Mouse (Mus musculus) thymus, adult 2 months (tissue): Measurements from ENCODE around the gene Bpifa1. TPM values are rescaled to one million over a fixed set of nuclear protein-coding genes. Genes with fewer than 3 reads are reported as not detected.

Experiments
- DNase-seq: peaks from one replicate; pipeline ENCODE4 v3.0.0; 2021
- H3K27ac ChIP-seq: fragments of 200-500 bp; 2 replicates; pipeline ENCODE4 v1.5.1; 2012; ENCODE audit warnings: low read length, control low read depth; ENCODE audit not compliant: control insufficient read depth, insufficient read depth
- H3K27me3 ChIP-seq: fragments of 200-500 bp; 2 replicates; pipeline ENCODE4 v1.6.1; 2012; ENCODE audit warnings: mild to moderate bottlenecking, low read length, moderate library complexity, mixed read lengths; ENCODE audit not compliant: control insufficient read depth, insufficient read depth
- H3K36me3 ChIP-seq: fragments of 200-500 bp; 2 replicates; pipeline ENCODE4 v1.6.1; 2012; ENCODE audit warnings: mild to moderate bottlenecking, low read length, moderate library complexity; ENCODE audit not compliant: control insufficient read depth, insufficient read depth
- H3K4me1 ChIP-seq: fragments of 200-500 bp; replicated peaks from 2 replicates; pipeline ENCODE4 v1.6.1; 2012; ENCODE audit warnings: low read length; ENCODE audit not compliant: control insufficient read depth, insufficient read depth
- H3K4me3 ChIP-seq: fragments of 200-500 bp; 2 replicates; pipeline ENCODE4 v1.5.1; 2012; ENCODE audit warnings: mild to moderate bottlenecking, low read length, control low read depth, moderate library complexity; ENCODE audit not compliant: control insufficient read depth, insufficient read depth
- CTCF ChIP-seq: fragments of 200-500 bp; IDR thresholded peaks from 2 replicates; pipeline ENCODE4 v1.5.1; 2012; ENCODE audit warnings: mild to moderate bottlenecking, control low read depth, low read length, moderate library complexity, borderline replicate concordance; ENCODE audit not compliant: control insufficient read depth, poor library complexity, insufficient read depth; ENCODE audit errors: extremely low read depth
- POLR2A ChIP-seq: fragments of 200-500 bp; IDR thresholded peaks from 2 replicates; pipeline ENCODE4 v1.6.1; 2012; ENCODE audit warnings: mild to moderate bottlenecking, low read length, control low read depth, moderate library complexity; ENCODE audit not compliant: control insufficient read depth, poor library complexity, insufficient read depth; ENCODE audit errors: extremely low read depth
- WGBS: fragments of 180-500 bp; shearing (Covaris S2); methylation state at CpG from one replicate; pipeline ENCODE4 v1.1.7; 2018; 5-methylcytosine and 5-hydroxymethylcytosine counted together
- polyA plus RNA-seq: library from polyadenylated mRNA; depleted of rRNA; stranded (reverse); fragments of >200 nt; gene quantifications from 2 replicates; pipeline ENCODE4 v1.2.3, GENCODE M21; 2012; rRNA removed

Bpifa1 gene
- polyA plus RNA-seq, 1 experiment, result 33.0 TPM

DNA sequence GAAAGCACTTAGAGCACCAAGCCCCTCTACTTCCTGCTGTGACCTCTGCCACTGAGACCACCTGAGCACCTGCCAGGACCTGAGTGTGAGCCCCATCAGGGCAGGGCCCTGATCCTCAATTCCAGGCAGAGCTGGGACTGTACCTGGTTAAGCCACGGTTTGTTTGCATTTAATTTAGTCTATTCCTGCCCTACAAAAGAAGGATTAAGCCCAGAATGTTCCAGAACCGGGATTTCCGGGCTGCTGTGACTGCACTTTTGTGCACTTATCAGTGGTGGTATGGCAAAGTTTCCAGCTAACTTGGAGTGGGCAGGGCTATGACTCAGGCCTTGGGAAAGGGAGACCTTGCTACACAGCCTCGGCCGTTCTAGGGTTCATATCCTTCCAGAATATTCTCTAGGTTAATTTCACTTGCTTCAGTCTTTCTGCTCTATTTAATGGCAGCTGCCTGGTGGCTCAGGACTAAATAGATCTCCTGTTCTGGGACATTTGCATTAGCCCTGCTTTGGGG lies 51.4 kb downstream of the Bpifa1 start:
- Histone ChIP-seq H3K27me3 (no peaks in the 10 kb centered on the region), H3K4me1 (no peaks in the 10 kb centered on the region), H3K36me3 (no peaks in the 10 kb centered on the region), H3K27ac (no peak overlapping the region), H3K4me3 (no peak overlapping the region)
- 84% methylated on average over 5 of the region's 5 CpGs for WGBS
- TF ChIP-seq POLR2A (no peak), CTCF (no peak)
- DNase-seq, result no peak

DNA sequence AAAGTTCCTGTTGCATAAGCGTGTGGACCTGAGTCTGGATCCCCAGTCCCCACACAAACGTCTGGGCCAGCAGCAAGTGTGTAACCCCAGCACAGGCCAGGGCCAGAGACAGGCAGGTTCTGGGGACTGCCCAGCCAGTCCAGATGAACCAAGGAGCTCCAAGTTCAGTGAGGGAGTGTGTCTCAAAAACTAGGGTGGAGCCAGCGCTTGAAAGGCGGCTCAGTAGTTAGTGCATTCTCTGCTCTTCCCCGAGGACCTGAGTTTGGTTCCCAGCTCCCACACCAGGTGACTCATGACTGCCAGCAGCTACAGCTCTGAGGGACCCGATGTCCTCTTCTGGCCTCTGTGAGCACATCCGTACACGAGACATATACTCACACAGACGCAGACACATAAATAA lies 54.4 kb downstream of the Bpifa1 start:
- Histone ChIP-seq H3K27ac (no peak overlapping the region), H3K27me3 (no peaks in the 10 kb centered on the region), H3K36me3 (no peaks in the 10 kb centered on the region), H3K4me3 (no peak overlapping the region), H3K4me1 (no peaks in the 10 kb centered on the region)
- DNase-seq, result no peak
- 90% methylated on average over 9 of the region's 9 CpGs for WGBS
- TF ChIP-seq POLR2A (no peak), CTCF (no peak)

Other genes with a start within 250 kb of the Bpifa1 start
- gene Bpifb6, start 242.5 kb upstream of the Bpifa1 start, polyA plus RNA-seq, result 0.23 and 0.27 TPM in 2 replicates
- gene Bpifb3, start 224.7 kb upstream of the Bpifa1 start, polyA plus RNA-seq, result 0.59 and 0.89 TPM in 2 replicates
- gene Bpifb4, start 204.7 kb upstream of the Bpifa1 start, polyA plus RNA-seq, result 0.13 and 0.29 TPM in 2 replicates
- gene Bpifa6, start 167.9 kb upstream of the Bpifa1 start, polyA plus RNA-seq, result not detected in 2 replicates
- gene Bpifa2, start 134.6 kb upstream of the Bpifa1 start, polyA plus RNA-seq, result 0.22 TPM in 1 of 2 replicates, not detected in the other
- 0.23 TPM in 1 of 2 replicates, not detected in the other for gene Bpifa3, start 12.5 kb upstream of the Bpifa1 start, polyA plus RNA-seq
- gene Bpifa5, start 19.7 kb downstream of the Bpifa1 start, polyA plus RNA-seq, result 1.3 and 1.6 TPM in 2 replicates
- 1.4 and 1.5 TPM in 2 replicates for gene Bpifb1, start 47.9 kb downstream of the Bpifa1 start, polyA plus RNA-seq
- gene Bpifb5, start 80.9 kb downstream of the Bpifa1 start, polyA plus RNA-seq, result 0.40 and 0.65 TPM in 2 replicates
- 0.11 and 0.14 TPM in 2 replicates for gene Bpifb9a, start 115.0 kb downstream of the Bpifa1 start, polyA plus RNA-seq
- 0.26 and 0.36 TPM in 2 replicates for gene Bpifb9b, start 164.3 kb downstream of the Bpifa1 start, polyA plus RNA-seq
- 14.2 and 16.3 TPM in 2 replicates for gene Cdk5rap1, start 230.1 kb downstream of the Bpifa1 start, polyA plus RNA-seq